Mouse (Mus musculus): ENCODE results near the gene Zbed6. TPM values are rescaled to one million over a fixed set of nuclear protein-coding genes. Genes with fewer than 3 reads are reported as not detected.
"Not testable (repeated sequence)": the region's sequence is repeated elsewhere in the genome, so short reads cannot be mapped to it uniquely, and the experiment has no call there.

Gene Zbed6
- 1 to 10 TPM; 2.8 to 5.0 TPM for total RNA-seq (2021)

DNA sequence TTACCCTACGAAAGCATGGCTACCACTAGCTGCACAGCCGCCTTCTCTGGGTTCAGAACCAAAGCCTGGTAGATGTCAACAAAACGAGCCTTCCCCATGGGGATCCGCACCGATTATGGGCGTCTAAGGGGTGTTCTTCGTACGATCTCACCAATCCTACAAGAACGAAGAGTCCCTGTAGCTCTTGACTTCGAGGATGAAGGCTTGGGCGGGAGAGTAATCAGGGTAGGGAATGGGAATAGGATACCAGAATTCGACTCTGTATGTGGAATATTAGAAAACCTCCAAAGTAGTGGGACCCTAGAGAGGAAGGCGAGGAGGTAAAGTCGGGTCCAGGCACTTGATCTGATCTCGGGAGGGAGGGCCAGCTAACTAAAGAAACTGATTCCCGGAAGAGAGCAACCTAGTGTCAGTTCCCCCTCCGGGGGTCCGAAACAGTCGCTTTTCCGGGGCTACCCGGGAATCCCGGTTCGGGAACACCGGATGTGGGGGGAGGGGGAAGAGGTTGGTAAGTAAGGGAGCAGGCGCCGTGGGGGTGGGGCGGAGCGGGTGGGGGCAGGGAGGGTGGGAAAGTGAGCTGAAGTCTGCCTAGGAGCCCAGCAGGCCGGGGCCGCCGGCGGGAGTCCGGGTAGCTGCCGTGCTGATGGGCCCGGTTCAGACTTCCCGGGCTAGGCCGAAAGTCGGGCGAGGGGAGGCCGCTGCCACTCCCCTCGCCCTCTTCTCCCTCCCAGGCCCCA lies at the start of gene Zbed6:
Gene Zbed6, minus strand, starts transcription at position 420 of the 737 bp plus-strand sequence.
- intact Hi-C loops (cut with DNase I), result no loop called here
- peak; percentile 71 to 76 for DNase-seq

DNA sequence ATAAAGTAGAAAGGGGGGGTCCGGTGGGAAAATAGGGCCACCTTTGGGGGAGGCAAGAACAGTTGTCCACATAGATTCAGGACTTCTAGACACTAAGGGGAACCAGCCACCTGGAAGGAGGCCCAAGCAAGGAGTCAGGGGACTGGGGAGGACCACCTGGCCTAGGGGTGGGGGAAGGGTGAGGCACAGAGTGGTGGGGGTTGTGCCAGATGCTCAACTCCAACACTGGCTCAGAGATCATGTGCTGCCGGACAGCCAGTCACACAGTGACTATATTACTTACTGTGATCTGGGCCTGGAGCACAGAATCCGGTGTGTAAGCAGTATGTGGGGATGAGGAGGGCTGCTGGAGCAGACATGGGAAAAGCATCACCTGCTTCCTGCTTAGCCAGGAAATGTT lies 48.6 kb upstream of the Zbed6 start:
- DNase-seq, result no peak
- intact Hi-C loops (cut with DNase I), result no loop called here

DNA sequence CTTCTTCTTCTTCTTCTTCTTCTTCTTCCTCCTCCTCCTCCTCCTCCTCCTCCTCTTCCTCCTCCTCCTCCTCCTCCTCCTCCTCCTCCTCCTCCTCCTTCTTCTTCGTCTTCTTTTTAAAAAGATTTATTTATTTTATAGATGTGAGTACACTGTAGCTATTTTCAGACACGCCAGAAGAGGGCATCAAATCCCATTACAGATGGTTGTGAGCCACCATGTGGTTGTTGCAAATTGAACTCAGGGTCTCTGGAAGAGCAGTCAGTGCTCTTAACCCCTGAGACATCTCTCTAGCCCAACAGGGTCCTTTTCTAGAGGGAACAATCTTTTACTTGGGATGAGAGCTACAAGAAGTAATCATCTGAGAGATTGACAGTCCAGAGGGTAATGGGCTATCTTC lies 41.1 kb upstream of the Zbed6 start:
- not testable (repeated sequence) for DNase-seq

DNA sequence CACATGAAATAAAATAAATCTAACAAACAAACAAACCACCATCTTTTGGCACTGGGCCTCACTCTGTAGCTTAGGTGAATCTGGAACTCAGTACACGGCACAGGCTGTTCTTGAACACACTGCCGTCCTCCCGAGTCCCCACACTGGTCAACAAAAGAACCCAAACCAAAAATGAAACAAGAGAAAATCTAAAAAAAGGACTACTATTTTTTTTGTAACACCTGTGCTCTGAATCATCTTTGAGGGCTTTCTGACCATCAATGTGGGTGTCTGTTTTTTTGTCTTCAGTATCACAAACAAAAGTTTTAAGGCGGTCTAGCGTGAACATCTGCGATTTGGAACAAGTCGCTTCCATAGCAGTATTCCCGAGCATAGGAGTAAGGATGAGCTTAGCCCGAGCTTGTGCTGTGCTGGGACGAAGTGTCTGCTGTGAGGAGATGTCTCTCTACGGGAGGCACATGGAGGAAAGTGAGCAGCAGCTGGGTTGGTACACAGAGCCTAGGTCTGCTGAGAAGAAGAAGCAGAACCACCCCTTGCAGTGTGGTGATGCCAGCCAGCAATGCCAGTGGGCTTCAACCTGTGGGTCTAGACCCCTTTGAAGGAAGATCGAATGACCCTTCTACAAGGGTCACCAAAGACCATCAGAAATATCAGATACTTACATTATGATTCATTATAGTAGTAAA lies 37.4 kb upstream of the Zbed6 start:
- DNase-seq, result no peak
- intact Hi-C loops (cut with DNase I), result no loop called here

More for the DNA sequence above, 41.1 kb upstream of the Zbed6 start:
- intact Hi-C loops (cut with DNase I), result loop anchor here (1.0 kb wide), 1 partner anchor 194 kb away; no protein-coding TSS in a partner anchor

DNA sequence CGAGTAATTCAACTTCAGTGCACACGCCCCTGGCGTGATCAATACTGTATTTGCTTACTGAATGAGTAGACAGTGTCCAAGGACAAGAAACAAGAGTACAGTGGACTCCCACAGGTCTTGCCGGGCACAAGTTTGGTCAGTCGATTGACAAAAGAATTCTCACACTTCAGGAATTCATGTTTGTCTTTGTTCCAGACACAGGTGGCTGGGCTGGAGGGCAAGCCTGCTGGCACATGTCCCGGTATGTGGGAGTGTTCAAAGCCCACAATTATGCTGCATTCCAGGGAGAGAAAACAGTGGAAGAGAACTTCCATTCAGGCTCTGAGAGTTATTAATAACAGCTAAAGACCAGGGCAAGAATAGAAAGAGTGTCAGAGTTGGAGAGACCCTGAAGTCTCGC lies 35.2 kb upstream of the Zbed6 start:
- intact Hi-C loops (cut with DNase I), result no loop called here
- DNase-seq, result peak in 1 of 2 experiments; percentile 29

DNA sequence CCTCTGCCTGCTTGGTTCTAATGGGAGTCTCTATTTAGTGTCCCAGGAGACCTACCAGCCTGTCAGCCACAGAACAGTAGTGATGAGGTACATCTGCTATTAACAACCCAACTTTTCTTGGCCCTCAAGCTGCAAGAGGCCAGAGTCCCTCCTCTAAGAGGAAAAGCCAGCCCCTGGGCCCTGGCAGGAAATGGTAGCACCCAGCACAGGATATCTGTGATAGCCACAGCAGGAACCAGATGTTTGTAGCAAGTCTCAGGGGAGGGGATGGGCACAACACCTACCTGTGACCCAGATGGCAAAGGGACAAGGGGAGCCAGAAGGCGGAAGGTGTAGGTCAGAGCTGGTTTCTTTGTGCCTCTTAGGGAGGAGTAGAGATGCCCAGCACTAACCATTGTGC lies 34.2 kb upstream of the Zbed6 start:
- DNase-seq, result peak in 1 of 2 experiments; percentile 29
- intact Hi-C loops (cut with DNase I), result no loop called here

DNA sequence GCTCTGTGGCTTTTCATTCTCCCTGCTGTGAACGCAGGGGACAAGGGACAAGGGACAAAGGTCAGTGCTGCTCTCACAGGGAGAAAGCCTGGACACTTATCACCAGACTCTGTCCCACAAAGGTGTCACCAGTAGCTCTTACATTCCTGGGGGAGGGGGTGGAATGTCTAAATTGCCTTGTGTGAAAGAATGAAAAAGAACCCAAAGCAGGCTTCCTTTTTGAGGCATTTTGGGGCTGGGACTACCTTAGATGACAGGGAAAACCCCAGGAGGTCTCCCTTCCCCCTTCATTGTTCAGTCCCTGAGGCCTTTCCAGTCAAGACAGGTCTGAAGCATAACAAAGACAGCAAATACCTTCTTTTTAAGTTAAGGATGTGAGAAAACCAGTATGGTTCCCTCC lies 33.6 kb upstream of the Zbed6 start:
- intact Hi-C loops (cut with DNase I), result no loop called here
- no peak for DNase-seq

DNA sequence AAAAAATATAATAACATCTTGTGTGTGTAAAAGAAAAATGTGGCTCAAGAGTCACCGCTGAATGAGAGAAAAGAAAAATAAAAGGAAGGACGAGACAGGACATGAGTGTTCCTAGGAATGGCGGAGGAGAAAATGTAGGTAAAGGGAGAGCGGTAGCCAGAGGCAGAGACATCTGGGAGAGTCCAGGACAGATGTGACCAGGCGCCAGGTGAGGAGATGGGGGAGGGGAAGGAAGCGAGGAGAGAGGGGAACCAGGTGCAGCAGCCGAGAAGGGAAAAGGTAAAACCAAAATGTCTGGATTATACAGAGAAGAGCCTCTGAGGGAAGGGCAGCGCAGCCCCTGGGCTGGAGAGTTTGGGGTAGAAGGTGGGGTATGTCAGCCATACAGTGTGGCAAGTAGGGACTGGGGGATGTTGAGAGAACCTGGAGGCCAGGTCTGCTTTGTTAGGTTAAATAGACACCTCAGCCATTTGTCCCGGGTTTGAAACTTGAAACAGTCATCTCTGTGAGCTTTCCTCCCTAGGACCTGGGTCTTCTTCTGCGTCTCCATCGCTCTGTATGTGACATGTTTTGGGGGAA lies 32.9 kb upstream of the Zbed6 start:
- intact Hi-C loops (cut with DNase I), result no loop called here
- no peak for DNase-seq

DNA sequence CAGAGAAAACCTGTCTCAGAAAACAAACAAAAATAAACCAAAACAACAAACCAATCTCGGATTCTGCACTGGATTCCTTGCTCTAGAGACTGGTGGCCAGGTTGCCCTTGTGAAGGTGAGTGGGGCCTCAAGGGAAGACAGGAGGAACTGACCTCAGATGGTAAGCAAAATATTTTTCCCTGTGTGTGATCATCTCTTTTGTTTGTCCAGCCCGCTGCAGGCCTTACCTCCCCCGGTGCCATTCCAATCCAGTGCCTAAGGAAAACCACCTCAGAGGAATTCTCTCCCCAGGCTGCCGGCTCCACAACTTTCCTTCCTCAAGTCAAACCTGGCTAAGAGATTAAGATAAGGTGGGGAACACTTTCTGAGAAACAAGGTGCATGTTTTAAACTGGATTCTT lies 31.5 kb upstream of the Zbed6 start:
- no peak for DNase-seq
- intact Hi-C loops (cut with DNase I), result no loop called here

DNA sequence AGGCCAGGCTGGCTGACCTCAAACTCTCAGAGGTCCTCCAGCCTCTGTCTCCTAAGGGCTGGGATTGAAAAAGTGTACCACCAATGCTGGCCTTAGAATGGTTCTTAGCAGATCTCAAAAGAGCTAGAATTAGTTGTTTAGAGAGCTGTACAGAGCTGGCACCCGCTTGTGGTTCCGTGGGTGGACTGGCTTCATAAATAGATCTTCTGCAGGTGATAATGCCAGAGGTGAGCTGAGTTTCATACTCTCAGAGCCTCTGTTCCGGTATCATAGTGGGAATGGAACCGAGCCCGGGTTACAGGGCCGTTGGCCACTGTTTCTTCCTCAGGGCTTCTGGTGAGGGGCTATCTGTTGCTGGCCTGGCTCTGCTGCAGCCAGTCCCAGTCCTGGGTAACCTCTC lies 30.4 kb upstream of the Zbed6 start:
- intact Hi-C loops (cut with DNase I), result no loop called here
- no peak for DNase-seq

DNA sequence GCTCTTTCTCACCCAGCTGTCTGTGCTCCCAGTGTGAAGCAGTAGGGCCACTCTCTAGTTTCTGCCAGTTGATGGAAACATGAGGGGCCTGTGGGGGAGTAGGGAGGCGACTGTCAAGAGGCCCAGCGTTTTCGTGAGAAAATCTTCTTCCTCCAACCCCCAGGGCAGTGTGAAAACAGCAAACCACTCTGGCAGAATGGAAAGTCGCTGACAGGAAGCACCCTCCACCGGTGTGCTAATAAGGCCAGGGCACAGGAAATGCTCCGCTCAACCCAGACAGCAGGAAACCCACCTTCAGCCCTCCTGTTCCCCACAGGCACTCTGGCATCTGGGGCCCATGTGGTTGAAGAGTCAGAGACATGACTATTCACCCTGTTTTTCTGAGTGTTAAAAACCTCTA lies 29.2 kb upstream of the Zbed6 start, which contains the start of gene Lax1:
Gene Lax1, minus strand, starts transcription at position 212 of the 400 bp plus-strand sequence.
- no peak for DNase-seq
- intact Hi-C loops (cut with DNase I), result no loop called here

DNA sequence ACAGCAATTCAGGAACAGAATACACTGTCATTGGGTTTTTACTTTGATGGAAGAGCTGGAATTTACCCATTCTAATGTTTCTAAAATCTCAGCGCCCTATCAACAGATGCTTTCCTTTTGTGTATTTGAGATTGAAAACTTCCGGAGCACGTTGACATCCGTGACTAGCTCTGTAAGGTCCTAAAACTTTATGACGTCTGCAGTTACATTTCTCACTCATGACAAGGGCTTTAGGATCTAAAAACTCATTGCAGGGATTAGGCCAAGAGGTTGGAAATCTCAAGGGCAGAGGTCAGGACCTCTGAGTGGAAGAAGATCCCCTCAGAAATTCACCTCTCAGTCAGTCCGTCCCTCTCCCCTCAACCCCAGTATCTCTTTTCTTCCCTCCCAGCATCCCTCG lies 27.6 kb upstream of the Zbed6 start:
- no peak for DNase-seq
- intact Hi-C loops (cut with DNase I), result no loop called here

DNA sequence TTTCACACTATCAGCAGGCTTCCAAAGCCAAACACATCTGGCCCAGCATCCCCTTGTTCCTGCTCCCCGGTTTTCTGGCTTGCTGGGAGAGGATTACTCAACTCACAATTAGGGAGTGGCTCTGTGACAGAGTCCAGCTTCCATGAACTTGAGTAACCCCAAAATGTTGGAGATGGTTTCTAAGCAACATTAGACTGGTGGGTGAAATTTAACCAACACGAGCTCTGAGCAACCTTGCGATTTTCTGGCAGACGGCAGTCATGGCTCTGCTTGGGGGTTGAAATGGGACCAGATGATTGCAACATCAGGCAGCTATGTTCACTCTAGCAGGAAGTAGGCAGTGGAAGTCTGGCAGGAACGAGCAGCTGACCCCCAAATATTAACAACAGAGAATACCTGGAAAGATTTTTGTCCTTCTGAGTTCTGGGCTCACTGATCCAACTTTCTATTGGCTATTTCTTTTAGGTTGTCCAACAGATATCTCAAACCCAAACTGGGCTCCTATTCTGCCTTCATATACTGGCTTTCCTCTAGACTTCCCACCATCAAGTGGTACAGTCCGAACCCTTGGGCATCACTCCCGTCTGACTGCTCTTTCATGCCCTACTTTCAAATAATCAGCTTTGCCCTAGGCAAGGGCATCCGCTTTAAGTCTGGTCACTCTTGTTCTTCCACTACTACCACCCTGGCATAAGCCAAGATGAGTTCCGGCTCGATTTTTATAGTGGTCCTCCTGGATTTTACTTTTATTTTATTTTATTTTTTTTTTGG lies 25.2 kb upstream of the Zbed6 start:
- DNase-seq, result peak; percentile 67 to 68
- intact Hi-C loops (cut with DNase I), result no loop called here

DNA sequence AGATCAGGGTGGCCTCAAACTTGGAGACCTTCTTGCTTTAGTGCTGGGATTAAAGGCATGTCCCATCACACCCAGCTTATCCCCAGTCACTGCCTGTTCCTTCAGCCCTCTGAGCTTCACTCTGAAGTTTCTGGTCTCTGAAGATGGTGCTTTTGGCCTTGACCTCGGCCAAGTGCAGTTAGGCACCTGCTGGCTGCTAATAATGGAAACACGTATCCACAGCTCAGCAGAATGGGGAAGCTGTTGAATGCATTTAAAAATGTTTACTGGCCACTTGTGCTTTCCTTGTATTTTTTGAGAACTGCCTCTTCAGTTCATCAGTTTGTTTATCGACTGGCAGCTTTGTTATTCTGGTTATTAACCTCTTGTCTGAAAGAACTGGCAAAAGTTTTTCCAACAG lies 11.1 kb upstream of the Zbed6 start:
- DNase-seq, result no peak
- intact Hi-C loops (cut with DNase I), result no loop called here

DNA sequence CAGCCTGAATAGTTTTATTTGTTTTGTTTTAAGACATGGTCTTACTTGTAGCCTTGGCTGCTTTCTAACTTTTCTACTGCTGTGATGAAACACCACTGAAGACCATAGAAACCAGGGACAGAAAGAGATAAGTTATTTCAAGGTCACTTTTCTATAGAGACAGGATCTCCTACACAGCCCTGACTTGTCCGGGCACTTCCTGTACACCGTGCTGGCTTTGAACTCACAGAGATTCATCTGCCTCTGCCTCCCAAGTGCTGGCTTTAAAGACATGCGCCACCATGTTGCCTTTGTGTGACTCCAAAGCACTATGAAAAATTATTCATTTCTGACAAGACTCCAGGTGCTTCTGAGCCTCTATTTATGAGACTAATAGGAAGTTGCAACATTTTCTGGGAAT lies 10.6 kb upstream of the Zbed6 start:
- no peak for DNase-seq
- intact Hi-C loops (cut with DNase I), result no loop called here

DNA sequence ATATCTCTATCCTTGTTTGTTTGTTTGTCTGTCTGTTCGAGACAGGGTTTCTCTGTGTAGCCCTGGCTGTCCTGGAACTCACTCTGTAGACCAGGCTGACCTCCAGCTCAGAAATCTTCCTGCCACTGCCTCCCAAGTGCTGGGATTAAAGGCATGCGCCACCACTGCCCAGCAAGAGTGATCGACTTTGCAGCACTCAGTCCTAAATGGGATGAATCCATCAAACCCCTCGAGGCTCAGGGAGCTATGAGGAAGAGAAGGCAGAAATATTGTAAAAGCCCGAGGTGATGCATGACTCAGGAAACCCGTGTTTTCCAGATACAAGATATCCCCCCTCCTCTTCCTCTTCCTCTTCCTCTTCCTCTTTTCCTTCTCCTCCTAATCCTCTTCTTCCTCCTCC lies 10.1 kb upstream of the Zbed6 start:
- DNase-seq, result no peak
- intact Hi-C loops (cut with DNase I), result no loop called here

DNA sequence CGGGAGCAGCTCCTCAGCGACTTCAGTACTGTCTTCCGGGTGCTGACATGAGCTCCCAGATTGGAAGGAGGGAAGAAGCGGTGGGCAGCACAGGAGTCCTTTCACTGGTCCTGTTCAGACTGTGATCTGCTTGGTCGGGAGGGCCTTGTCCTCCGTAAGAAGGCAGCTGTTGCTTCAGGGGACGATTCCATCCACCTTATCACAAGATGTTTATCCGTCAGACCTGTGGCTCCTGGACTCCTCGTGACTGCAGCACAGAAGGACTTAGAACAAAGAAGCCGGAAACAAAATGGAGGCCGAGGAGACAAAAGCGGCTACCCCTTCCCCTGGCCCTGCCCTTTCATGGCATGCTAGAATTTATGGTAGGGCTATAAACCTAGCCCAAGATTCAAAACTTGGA lies 9.5 kb upstream of the Zbed6 start:
- no peak for DNase-seq
- intact Hi-C loops (cut with DNase I), result no loop called here

DNA sequence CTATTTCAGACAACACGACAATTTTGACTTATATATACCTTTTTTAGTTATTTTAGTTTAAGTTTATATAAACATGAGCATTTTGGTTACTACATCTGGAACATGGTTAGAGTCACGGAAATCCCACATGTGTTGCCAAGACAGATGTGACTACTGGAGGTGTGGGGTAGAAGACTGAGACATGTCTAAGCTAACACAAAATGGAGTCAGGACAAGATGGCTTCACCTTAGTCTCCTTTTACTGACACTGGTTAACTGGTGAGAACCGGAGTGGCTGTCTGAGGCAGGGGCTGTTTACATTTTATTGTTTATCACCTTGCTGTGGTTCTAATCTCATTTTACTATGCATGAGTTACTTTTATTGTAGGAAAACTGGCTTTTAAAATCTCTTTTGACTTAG lies 7.9 kb upstream of the Zbed6 start:
- intact Hi-C loops (cut with DNase I), result no loop called here
- DNase-seq, result no peak

DNA sequence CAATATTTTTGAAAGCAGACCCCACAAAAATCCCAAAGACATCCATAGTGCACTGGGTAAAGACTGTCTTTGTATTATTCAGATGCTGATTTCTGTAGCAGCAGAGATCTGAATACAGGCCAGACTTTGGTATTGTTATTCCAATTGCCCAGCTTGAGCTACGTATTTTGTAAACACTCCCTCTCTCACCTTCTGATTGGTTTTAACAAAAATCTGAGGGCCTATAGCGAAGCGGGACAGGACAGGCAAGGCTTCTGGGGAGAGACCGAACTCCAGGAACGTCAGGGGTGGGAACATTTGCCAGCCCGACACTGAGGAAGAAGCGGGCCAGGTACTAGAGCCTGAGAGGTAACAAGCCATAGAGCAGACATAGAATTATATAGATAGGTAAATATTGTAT lies 7.0 kb upstream of the Zbed6 start:
- intact Hi-C loops (cut with DNase I), result no loop called here
- no peak for DNase-seq

DNA sequence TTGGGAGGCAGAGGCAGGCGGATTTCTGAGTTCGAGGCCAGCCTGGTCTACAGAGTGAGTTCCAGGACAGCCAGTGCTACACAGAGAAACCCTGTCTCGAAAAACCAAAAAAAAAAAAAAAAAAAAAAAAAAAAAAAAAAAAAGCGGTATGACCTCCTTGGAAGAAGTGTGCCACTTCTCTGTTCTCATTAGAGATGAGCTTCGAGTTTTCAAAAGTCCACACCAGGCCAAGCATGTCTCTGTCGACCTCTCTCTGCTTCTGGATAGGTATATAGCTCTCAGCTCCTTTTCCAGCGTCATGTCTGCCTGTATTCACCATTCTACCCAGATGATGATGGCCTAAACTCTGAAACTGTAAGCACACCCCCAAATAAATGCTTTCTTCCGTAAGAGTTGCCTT lies 5.0 kb upstream of the Zbed6 start:
- intact Hi-C loops (cut with DNase I); DNase-seq: not testable (repeated sequence)
